Mouse (Mus musculus): ENCODE measurements around the gene Mecom.

The Mecom gene

DNA sequence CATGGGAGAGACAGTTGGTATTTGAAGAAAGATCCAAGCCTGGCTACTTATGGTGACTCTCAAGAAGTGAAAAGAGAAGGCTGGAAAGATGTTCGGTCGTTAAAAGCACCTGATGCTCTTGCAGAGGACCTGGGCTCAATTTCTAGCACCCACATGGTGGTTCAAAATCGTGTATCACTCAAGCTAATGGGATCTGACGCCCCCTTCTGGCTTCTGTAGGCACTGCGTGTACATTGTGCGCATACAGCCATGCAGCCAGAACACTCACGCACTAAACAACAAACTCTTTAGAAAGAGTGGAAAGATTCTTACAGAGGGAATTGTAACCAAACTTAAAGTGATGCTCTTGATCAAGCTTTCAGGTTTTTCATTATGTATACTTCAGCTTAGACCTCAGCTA is 550.7 kb downstream of the Mecom start:
- no peak for DNase-seq (ENCODE audit: extremely low read depth, insufficient read length, low spot score)

DNA sequence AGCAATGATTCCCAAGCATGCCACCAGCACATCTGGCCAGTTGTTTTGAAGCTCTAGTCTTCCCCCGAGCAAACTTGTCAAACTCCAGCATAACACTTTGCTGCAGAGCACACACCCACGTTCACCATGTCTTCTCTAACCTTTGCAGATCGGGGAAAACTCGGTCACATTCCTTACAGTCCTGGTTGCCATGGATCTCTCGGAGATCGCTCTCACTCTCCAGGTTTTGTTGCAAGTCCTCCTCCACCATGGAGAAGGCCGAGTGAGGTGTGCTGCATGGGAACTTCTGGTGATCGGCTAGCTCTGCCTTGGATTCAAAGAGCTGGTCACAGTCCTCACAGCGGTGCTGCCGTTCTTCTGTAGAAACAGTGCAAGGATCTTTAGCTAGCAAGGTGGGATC is 554.5 kb downstream of the Mecom start:
- no peak for DNase-seq (ENCODE audit: extremely low read depth, insufficient read length, low spot score)

DNA sequence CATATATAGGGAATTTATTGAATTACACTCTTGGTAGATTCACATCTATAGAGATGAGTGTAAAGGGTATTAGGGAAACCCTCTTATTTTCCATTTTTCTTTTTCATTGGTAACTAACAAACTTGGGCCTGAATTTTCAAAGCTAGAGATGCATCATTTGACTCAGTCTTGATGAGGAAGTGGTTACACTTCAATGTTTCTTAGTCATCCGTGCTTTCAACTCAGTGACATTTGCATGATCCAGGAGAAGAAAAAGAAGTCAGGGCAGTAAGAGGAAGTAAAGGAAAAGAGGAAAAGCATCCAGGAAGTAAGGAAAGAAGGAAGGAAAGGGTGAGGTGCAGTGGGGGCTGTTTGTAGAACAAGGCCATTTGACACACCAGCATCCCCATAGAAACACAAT is 556.3 kb downstream of the Mecom start:
- DNase-seq (ENCODE audit: extremely low read depth, insufficient read length, low spot score): no peak

GRCm38 (mm10) chr3:29984431-29984830 is 563.4 kb downstream of the Mecom start:
- no peak for DNase-seq (ENCODE audit: extremely low read depth, insufficient read length, low spot score)

DNA sequence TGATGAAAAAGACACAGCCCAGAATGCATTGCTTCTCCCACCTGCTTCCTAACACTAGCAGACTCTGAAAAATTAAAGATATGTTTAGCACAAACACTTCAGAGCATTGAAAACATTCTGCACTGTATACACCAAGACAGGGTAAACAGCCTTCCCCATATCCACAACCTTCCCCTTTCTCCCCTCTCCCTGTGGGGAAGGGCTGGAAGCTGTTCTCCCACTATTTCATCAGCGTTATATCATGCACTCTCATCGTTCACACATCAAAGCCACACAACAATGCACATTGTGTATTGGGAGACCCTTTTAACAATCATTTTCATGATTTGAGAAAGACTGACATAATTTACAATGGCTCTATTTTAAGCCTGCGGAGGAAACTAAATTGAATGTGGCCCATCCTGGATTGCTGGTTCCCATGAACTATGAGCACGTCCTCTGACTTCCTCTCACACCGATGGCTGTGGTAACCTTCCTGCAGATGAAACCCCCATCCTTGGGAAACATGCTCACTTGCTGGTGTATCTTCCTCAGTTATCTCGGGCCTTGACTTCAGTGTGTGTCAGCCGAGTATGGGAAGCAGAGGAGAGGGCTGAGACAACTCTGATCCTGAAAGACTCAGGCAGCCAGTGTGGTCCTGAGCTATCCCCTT is 566.4 kb downstream of the Mecom start:
- no peak for DNase-seq (ENCODE audit: extremely low read depth, insufficient read length, low spot score)

DNA sequence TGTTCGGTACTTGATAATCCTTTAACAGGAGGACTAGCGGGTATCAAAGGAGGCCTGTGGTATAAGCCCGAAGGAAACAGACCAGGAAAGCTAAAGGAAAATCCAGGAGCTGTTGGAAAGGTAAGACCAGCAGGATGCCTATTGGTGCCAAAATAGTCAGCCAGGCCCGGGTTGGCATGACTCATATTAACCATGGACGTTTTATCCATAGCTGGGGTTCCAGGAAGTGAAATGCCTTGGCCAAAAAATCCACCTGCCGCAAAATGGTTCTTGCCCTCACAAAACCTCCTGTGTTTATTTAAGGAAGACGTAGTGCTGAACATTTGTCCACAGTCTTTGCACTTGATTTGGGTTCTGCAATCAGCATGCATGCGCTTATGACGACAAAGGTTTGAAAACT is 567.3 kb downstream of the Mecom start:
- no peak for DNase-seq (ENCODE audit: extremely low read depth, insufficient read length, low spot score)

DNA sequence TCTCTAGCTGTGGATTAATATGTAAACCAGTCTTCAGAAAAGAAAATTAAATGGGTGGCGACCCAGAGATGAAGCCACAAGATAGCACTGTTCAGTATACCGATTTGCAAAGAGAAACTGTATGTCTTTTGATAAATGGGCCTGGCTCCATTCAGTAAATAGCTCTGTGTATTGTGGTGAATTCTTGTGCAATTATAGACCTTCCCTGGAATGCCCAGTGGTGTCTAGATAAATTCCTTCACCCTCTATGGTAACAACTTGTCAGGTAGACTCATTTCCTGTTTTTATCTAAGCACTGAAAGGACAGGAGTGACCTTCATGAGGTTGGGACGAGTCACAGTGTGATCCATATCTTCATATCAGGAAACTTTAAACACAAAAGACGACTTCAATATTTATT is 571.2 kb downstream of the Mecom start:
- peak; percentile 11 for DNase-seq (ENCODE audit: extremely low read depth, insufficient read length, low spot score)

DNA sequence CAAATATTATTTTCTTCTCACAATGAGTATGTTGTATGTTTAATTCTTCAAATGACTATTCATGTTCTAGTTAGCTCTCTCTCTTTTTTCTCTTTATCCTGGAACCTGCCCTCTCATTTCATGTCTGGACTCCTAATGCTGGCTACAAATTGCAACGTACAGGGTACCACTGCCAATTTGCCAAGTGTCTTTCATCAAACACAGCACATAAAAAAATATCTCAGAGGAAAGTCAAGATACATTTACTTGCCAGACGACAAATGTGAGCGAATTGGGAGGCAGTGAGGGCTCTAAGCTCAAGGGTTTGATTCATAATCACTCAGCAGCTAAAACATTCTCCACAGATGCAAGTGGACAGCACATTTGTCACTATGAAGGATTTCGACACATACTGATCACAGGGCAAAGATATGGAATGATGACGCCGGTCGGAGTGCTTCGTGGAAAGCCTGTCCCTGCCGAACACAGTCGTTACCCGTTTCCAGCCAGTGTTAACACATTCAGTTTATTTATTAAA is 579.3 kb downstream of the Mecom start:
- no peak for DNase-seq (ENCODE audit: extremely low read depth, insufficient read length, low spot score)

DNA sequence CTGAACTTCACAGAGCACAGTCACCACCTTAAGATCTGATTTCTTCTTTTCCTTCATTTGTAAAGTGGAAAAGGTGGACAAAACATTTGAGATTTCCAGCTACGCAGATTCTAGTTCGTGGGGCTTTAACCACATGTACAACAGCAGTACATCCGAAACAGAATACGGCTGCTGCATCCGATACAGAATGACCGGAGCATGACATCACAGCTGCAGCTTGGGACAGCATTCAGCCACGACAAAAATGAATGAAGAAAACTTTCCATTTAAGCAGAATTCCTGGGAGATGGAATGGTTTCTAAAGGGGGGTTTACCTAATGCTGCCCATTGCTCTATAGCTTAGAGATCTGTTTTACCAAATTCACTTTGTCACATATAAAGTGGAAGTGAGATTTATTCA is 583.9 kb downstream of the Mecom start:
- no peak for DNase-seq (ENCODE audit: extremely low read depth, insufficient read length, low spot score)

DNA sequence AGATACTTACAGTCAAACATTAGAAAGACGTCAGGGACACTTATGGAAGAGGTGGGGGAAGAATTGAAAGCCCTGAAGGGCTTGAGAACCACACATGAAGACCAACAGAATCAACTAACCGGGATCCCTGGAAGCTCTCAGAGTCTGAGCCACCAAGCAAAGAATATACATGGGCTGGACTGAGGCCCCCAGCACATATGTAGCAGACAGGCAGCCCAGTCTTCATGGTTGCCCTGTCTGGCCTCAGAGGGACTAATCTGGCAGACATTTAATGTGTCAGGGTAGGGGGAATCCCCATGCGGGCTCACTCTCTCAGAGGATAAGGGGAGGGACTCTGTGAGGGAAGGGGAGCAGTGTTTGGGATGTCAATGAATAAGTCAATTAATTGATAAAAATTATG is 584.4 kb downstream of the Mecom start:
- DNase-seq (ENCODE audit: extremely low read depth, insufficient read length, low spot score): no peak

DNA sequence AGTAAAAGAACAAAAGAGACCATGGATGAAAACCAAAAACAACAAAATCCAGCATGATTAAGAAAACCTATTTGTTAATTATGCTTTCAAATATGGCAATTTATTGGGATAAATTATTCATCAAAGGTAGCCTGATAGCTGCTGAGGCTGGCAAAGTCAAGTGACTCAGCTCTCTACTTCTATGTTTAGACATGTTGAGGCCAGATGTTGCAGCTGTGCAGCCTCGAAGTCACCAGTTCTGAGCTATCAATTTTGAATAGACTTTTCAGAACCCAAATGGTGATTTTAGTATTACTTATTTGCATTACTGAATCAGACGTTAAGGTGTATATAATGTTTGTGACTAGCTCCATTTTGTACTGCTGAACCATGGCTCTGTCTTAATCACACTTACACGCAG is 588.8 kb downstream of the Mecom start:
- DNase-seq (ENCODE audit: extremely low read depth, insufficient read length, low spot score): no peak

DNA sequence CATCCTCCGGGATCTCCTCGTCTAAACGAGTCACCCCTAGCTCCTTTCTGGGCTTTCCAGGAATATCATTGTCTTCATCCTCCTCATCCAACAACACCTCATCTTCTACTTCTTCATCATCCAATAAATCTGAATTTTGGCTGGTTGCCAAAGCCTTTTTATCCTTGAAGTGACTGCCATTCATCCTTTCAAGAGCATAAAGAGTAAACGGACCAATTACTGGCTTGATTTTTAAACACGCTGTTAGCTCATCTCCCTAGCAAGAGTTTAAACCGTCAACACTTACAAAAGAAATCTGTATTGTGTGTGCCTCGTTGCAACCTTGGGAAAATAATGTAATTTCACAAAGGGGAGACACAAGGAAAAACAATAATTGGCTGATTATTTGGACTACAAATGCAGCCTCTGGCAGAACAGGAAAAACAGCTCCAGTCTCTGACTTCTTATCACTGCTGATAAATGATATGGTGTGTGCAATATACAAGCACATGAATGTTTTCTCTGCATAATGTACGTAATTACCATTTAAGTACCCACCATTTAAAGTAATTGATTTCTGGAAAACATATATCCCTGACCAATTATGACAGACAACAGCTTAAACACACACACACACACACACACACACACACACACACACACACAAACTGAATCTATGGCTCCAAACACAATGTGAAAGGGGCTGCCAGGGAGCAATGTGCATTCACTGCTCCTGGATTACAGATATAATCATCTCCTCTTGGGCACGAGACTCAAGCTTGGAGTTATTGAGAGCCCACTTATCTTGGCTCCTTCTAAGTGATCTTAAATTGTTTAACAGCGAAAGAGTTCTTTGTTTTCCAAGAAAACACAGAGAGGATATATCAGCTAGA is 590.2 kb downstream of the Mecom start:
- DNase-seq (ENCODE audit: extremely low read depth, insufficient read length, low spot score): no peak

GRCm38 (mm10) chr3:29953269-29953668 is 594.5 kb downstream of the Mecom start:
- DNase-seq (ENCODE audit: extremely low read depth, insufficient read length, low spot score): no peak

- DNase-seq (ENCODE audit: extremely low read depth, insufficient read length, low spot score): no peak
Measured at GRCm38 (mm10) chr3:29950853-29951252, 597.0 kb downstream of the Mecom start.

DNA sequence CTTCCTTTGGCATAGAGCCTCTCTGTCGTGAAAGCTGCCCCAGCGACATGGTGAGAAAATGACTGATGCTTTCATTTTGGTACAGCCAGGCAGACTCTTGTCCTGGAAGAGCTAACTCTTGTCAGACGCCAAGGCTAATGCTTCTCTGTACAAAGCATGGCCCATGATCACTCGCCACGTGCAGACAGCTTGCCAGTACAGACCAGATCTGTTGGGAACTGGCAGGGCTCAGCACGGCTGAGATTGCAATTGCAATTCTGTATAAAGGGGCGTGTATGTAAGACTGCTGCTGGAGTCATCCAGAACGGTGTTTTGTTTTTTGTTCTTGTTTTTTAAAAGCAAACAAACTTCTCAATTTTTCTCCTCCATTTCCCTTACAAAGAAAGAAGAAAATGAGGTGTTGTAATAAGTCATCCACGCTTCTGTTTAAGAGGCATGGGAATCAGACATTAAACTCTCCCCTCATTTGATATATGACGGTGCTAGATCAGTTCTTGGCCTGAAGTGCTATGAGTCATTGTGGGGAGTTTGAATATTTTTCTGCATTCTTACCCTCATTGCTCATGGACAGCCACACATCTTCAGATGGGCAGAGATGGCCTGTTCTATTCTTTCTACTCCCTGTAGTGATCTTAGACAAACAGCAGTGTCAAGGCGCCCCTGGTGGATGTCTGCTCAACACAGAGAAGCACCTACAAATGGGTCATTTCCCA is 644.1 kb downstream of the Mecom start:
- DNase-seq (ENCODE audit: extremely low read depth, insufficient read length, low spot score): peak; percentile 77

Data from 3134 (cell line).